Mouse (Mus musculus) embryo, embryonic 10 days (tissue): ENCODE measurements at regions not wholly inside any gene's neighbourhood (a gene's known extent, or its start where the extent isn't known, plus 50 kb on each side); places are given as distances from the start of the nearest gene placed in this dataset.
"Not testable (repeated sequence)": the region's sequence is repeated elsewhere in the genome, so short reads cannot be mapped to it uniquely, and the experiment has no call there.

Experiments used
- DNase-seq: peaks from one replicate; pipeline ENCODE4 v3.0.0-alpha.2; 2015; ENCODE audit warnings: low spot score

- not testable (repeated sequence) for DNase-seq
Measured at GRCm38 (mm10) chr2:17065149-17066145, 665.8 kb downstream of the Nebl start.
